ENCODE assay signal across 13 mouse cellular contexts in genomic region chr2:31025458-31025857, GRCm38 (mm10). TPM values are rescaled to one million over a fixed set of nuclear protein-coding genes. Genes with fewer than 3 reads are reported as not detected.
A peak's percentile ranks its signal among the peaks of the same experiment; 100 is the strongest.
DNase-seq lines count a peak whose midpoint lies in the region; ATAC-seq and TF ChIP-seq lines count a peak whose summit lies in the region.
"Had no signal": no experiment of that assay in that cellular context is flagged by ENCODE, and none has a peak within 500 bp of the region (broad histone marks: within the 10 kb centered on the region; RNA-seq: fewer than 3 reads in every experiment).

No protein-coding gene starts in this region.

- H3K9ac ChIP-seq in CH12.LX (ENCODE audit: insufficient read depth, low read depth) = no peak overlapping the region
- H3K9ac ChIP-seq in heart, embryonic 15.5 days = no peak overlapping the region
- H3K9ac ChIP-seq: hindbrain, embryonic 13.5 days; lung, embryonic 15.5 days; midbrain, embryonic 13.5 days had no signal

- no peaks in the 10 kb centered on the region for H3K27me3 ChIP-seq in CH12.LX (replicated peaks)
- no peaks in the 10 kb centered on the region for H3K27me3 ChIP-seq in heart, embryonic 15.5 days
- H3K27me3 ChIP-seq: hindbrain, embryonic 13.5 days; lung, embryonic 15.5 days; midbrain, embryonic 13.5 days had no signal

- no peak for TF ChIP-seq RAD21 in CH12.LX (IDR thresholded peaks at IDR 0.05; ENCODE audit: low read depth, low read length)

- H3K79me2 ChIP-seq in CH12.LX (replicated peaks; ENCODE audit: control insufficient read depth, extremely low read depth, insufficient read depth, poor library complexity, severe bottlenecking) = no peaks in the 10 kb centered on the region

- peaks cover 47 to 80% of the 10 kb centered on the region in 2 experiments for H3K36me3 ChIP-seq in CH12.LX (replicated peaks in 1 of 2; ENCODE audit: control insufficient read depth in 1 of 2, insufficient read depth in 1 of 2, low read length in 1 of 2)
- H3K36me3 ChIP-seq in heart, embryonic 15.5 days = peaks cover 44% of the 10 kb centered on the region

- no peak overlapping the region for H3K4me2 ChIP-seq in CH12.LX (ENCODE audit: insufficient read depth, low read depth, poor library complexity, severe bottlenecking)
- H3K4me2 ChIP-seq in heart, embryonic 15.5 days = no peak overlapping the region
- H3K4me2 ChIP-seq: hindbrain, embryonic 13.5 days; lung, embryonic 15.5 days; midbrain, embryonic 13.5 days had no signal

- TF ChIP-seq CTCF in CH12.LX (conservative IDR thresholded peaks at IDR 0.05 in 1 of 2, IDR thresholded peaks at IDR 0.05 in 1 of 2; ENCODE audit: low read depth in 2 of 2, low read length in 2 of 2) = no peak

- TF ChIP-seq EP300 in CH12.LX (IDR thresholded peaks at IDR 0.05; ENCODE audit: low read length) = no peak

- in situ Hi-C loops in CH12.LX (cut with MboI; ENCODE audit: low pct_ligation_motif_present, low pct_unique_long_range_greater_than_20kb, low sequenced_read_pairs) = loop anchor here (10.0 kb wide), 1 partner anchor 119 kb away; the partner anchor contains the start of gene Fnbp1

- H3K4me1 ChIP-seq in CH12.LX (ENCODE audit: control insufficient read depth in 1 of 2, insufficient read depth in 2 of 2) = peaks cover 13 to 63% of the 10 kb centered on the region in 2 experiments; a peak in 3 of 4 replicates
- peaks cover 23% of the 10 kb centered on the region for H3K4me1 ChIP-seq in heart, embryonic 15.5 days (replicated peaks)
- H3K4me1 ChIP-seq: hindbrain, embryonic 13.5 days; lung, embryonic 15.5 days; midbrain, embryonic 13.5 days had no signal

- ATAC-seq in heart, embryonic 15.5 days (replicated peaks; ENCODE audit: insufficient number of reproducible peaks, insufficient read depth, low FRiP score, low read depth) = peak; percentile 47; the same call in 1 of the 2 replicates
- ATAC-seq: midbrain, embryonic 13.5 days had no signal

- H3K9me3 ChIP-seq in CH12.LX (replicated peaks; ENCODE audit: low read length) = no peaks in the 10 kb centered on the region
- no peaks in the 10 kb centered on the region for H3K9me3 ChIP-seq in heart, embryonic 15.5 days (replicated peaks)
- H3K9me3 ChIP-seq: hindbrain, embryonic 13.5 days; limb, embryonic 10.5 days; lung, embryonic 15.5 days; midbrain, embryonic 13.5 days had no signal

- 49% methylated on average over 3 of the region's 3 CpGs for WGBS in heart, embryonic 15.5 days

- intact Hi-C loops in heart, postnatal 25 days (cut with DNase I) = loop anchor here (1.0 to 5.0 kb wide), 3 partner anchors 125 to 265 kb away; no protein-coding TSS in a partner anchor

- peak overlapping the region; percentile 46 for H3K27ac ChIP-seq in CH12.LX (ENCODE audit: insufficient read depth, low read depth)
- peak overlapping the region; percentile 66 for H3K27ac ChIP-seq in heart, embryonic 15.5 days
- H3K27ac ChIP-seq: hindbrain, embryonic 13.5 days; limb, embryonic 10.5 days; lung, embryonic 15.5 days; midbrain, embryonic 13.5 days had no signal

- DNase-seq in heart, adult 8-10 months (ENCODE audit: low spot score) = peak; percentile 6
- DNase-seq in heart, postnatal 25 days (ENCODE audit: low spot score) = no peak
- no peak for DNase-seq in CH12.LX (ENCODE audit: extremely low read depth)
- peak; percentile 46 to 78 for DNase-seq in kidney, postnatal 25 days
- DNase-seq in testis, postnatal 14 days (ENCODE audit: low spot score) = no peak
- no peak for DNase-seq in ovary, postnatal 10 days (ENCODE audit: low spot score)
- DNase-seq in cerebellum, postnatal 14 days = no peak
- DNase-seq: adrenal gland, postnatal 14 days had no signal

- no peak overlapping the region for H3K4me3 ChIP-seq in CH12.LX (replicated peaks in 1 of 3; ENCODE audit: low read depth in 2 of 3, low read length in 2 of 3, poor library complexity in 1 of 3)
- H3K4me3 ChIP-seq in heart, embryonic 15.5 days = no peak overlapping the region
- H3K4me3 ChIP-seq: hindbrain, embryonic 13.5 days; limb, embryonic 10.5 days; lung, embryonic 15.5 days; midbrain, embryonic 13.5 days had no signal

- no peak for TF ChIP-seq POLR2A in CH12.LX (IDR thresholded peaks at IDR 0.05; ENCODE audit: low read depth, low read length)

- dilution Hi-C loops in CH12.LX (cut with MboI; ENCODE audit: extremely low pct_ligation_motif_present, extremely low pct_unique_long_range_greater_than_20kb, low sequenced_read_pairs) = no loop called here

TF ChIP-seq in CH12.LX, 34 proteins besides CTCF, POLR2A, EP300 and RAD21:
- TF ChIP-seq ZMIZ1 (IDR thresholded peaks at IDR 0.05; ENCODE audit: low read depth, low read length) (no peak), HCFC1 (IDR thresholded peaks at IDR 0.05; ENCODE audit: low read depth, low read length) (no peak), ZC3H11A (IDR thresholded peaks at IDR 0.05; ENCODE audit: low read depth, low read length) (no peak), MAX (IDR thresholded peaks at IDR 0.05; ENCODE audit: low read length) (no peak), MEF2A (IDR thresholded peaks at IDR 0.05; ENCODE audit: borderline replicate concordance, low read depth, low read length) (no peak), PAX5 (IDR thresholded peaks at IDR 0.05; ENCODE audit: low read length) (no peak), ZNF384 (IDR thresholded peaks at IDR 0.05; ENCODE audit: low read depth, low read length) (no peak), JUN (IDR thresholded peaks at IDR 0.05; ENCODE audit: insufficient read depth, low read depth, low read length) (no peak), UBTF (IDR thresholded peaks at IDR 0.05; ENCODE audit: low read depth, low read length) (no peak), SMC3 (IDR thresholded peaks at IDR 0.05; ENCODE audit: low read depth, low read length) (no peak)
TF ChIP-seq in CH12.LX: peak in this region for 0.

RNA-seq across cellular contexts. Expression of gene Usp20, which starts 43.4 kb away (rescaled TPM):
- total RNA-seq in heart, adult 8-10 months (2022) = 10 to 100 TPM; 53.8 to 62.3 (median 59.7) TPM
- 10 to 100 TPM; 49.4 to 55.3 TPM for total RNA-seq in heart, postnatal 25 days (2021)
- 10.1 and 13.8 TPM in 2 replicates for total RNA-seq in CH12.LX (2012; rRNA removed)
- 2.5 and 3.4 TPM in 2 replicates for total RNA-seq in CH12.LX (2014; rRNA removed)
- polyA plus RNA-seq in CH12.LX (2012; ENCODE audit: insufficient read length, low read depth) = 11.0 and 12.0 TPM in 2 replicates
- 38.5 and 42.9 TPM in 2 replicates for polyA plus RNA-seq in heart, embryonic 15.5 days (2015; fragmentation: Nextera tagmentation; extraction: Ambion mirVana)

RNA-seq across cellular contexts. Expression of gene BC005624, which starts 43.5 kb away (rescaled TPM):
- 10 to 100 TPM; 20.1 to 28.3 (median 24.1) TPM for total RNA-seq in heart, adult 8-10 months (2022)
- 10 to 100 TPM; 18.7 to 19.1 TPM for total RNA-seq in heart, postnatal 25 days (2021)
- total RNA-seq in CH12.LX (2012; rRNA removed) = 43.2 and 49.0 TPM in 2 replicates
- total RNA-seq in CH12.LX (2014; rRNA removed) = 40.5 and 43.4 TPM in 2 replicates
- polyA plus RNA-seq in CH12.LX (2012; ENCODE audit: insufficient read length, low read depth) = 68.1 and 94.0 TPM in 2 replicates
- 33.3 and 38.4 TPM in 2 replicates for polyA plus RNA-seq in heart, embryonic 15.5 days (2015; fragmentation: Nextera tagmentation; extraction: Ambion mirVana)

RNA-seq across cellular contexts. Expression of gene Tor1a, which starts 57.7 kb away (rescaled TPM):
- total RNA-seq in heart, adult 8-10 months (2022) = 10 to 100 TPM in 2 of 4 experiments, 1 to 10 TPM in 2; 8.3 to 14.3 (median 9.9) TPM
- total RNA-seq in heart, postnatal 25 days (2021) = 10 to 100 TPM; 11.2 to 12.2 TPM
- total RNA-seq in CH12.LX (2012; rRNA removed) (44.9 and 49.5 TPM in 2 replicates), CH12.LX (2014; rRNA removed) (58.2 and 69.6 TPM in 2 replicates)
- 35.0 and 45.6 TPM in 2 replicates for polyA plus RNA-seq in CH12.LX (2012; ENCODE audit: insufficient read length, low read depth)
- polyA plus RNA-seq in heart, embryonic 15.5 days (2015; fragmentation: Nextera tagmentation; extraction: Ambion mirVana) = 45.9 and 49.4 TPM in 2 replicates

Comparison
In these comparisons a context has a peak if more than half of its experiments do, and no peak if none do; other contexts are left out.
1. DNase-seq: peak in heart, adult 8-10 months (single experiment) and kidney, postnatal 25 days (2 of 2); none in heart, postnatal 25 days (single experiment), CH12.LX (single experiment), testis, postnatal 14 days (single experiment), ovary, postnatal 10 days (single experiment) and cerebellum, postnatal 14 days (0 of 2).